Mouse (Mus musculus): ENCODE data around the gene 4933421I07Rik. TPM values are rescaled to one million over a fixed set of nuclear protein-coding genes. Genes with fewer than 3 reads are reported as not detected.

4933421I07Rik gene
- total and polyA plus RNA-seq, 2 experiments from 2014 or later = not detected

DNA sequence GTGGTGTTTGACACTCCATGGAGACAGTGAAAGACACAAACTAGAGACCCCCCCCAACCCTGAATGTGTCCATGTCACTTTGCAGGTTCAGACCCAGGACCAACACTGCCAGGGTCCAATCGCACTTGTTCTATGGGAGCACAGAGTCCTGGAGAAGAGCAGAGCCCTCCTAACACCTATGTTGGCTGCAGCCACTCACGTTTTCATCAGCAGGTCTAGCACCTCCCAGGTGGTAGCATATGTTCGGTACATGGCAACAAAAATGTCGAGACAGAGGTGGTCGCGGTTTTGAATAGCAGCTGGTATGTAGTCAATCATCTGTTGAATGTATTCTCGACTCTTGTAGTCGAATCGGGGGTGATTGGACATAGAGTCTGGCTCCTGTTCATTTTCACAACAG lies 568 bp downstream of the 4933421I07Rik start:
- no peak for TF ChIP-seq CTCF (IDR thresholded peaks at IDR 0.05; ENCODE audit: low read depth)
- Histone ChIP-seq H3K36me3 (ENCODE audit: insufficient read depth) (no peaks in the 10 kb centered on the region), H3K9me3 (ENCODE audit: low read length) (peaks cover 18% of the 10 kb centered on the region; the same call in 1 of the 2 replicates), H3K4me1 (ENCODE audit: insufficient read depth) (no peaks in the 10 kb centered on the region), H3K4me2 (ENCODE audit: low read depth) (no peak overlapping the region), H3K27ac (ENCODE audit: low read depth, low read length) (no peak overlapping the region), H3K9ac (no peak overlapping the region), H3K27me3 (ENCODE audit: insufficient read depth, low read length) (no peaks in the 10 kb centered on the region), H3K4me3 (ENCODE audit: low read depth, low read length) (no peak overlapping the region)
- 90% methylated on average over 9 of the region's 9 CpGs for WGBS
- no peak for DNase-seq
- no peak for ATAC-seq

Other genes starting within 250 kb of the 4933421I07Rik start
- gene Vmn2r61, start 188.1 kb downstream of the 4933421I07Rik start, total RNA-seq (2014; rRNA removed) = not detected in 2 replicates
- not detected in 2 replicates for gene Vmn2r61, start 188.1 kb downstream of the 4933421I07Rik start, polyA plus RNA-seq (2015; fragmentation: Nextera tagmentation; extraction: Ambion mirVana)
- 22.3 and 29.0 TPM in 2 replicates for gene Zfp141, start 57.6 kb upstream of the 4933421I07Rik start, total RNA-seq (2014; rRNA removed)
- 8.4 and 9.9 TPM in 2 replicates for gene Zfp141, start 57.6 kb upstream of the 4933421I07Rik start, polyA plus RNA-seq (2015; fragmentation: Nextera tagmentation; extraction: Ambion mirVana)
- gene Gm21028, start 130.5 kb upstream of the 4933421I07Rik start, total RNA-seq (2014; rRNA removed) = not detected in 2 replicates
- gene Gm21028, start 130.5 kb upstream of the 4933421I07Rik start, polyA plus RNA-seq (2015; fragmentation: Nextera tagmentation; extraction: Ambion mirVana) = not detected in 2 replicates
- 1.0 and 3.5 TPM in 2 replicates for gene Zfp977, start 144.4 kb upstream of the 4933421I07Rik start, total RNA-seq (2014; rRNA removed)
- 0.98 and 1.1 TPM in 2 replicates for gene Zfp977, start 144.4 kb upstream of the 4933421I07Rik start, polyA plus RNA-seq (2015; fragmentation: Nextera tagmentation; extraction: Ambion mirVana)
- 2.7 TPM in 2 replicates for gene Zfp976, start 194.5 kb upstream of the 4933421I07Rik start, total RNA-seq (2014; rRNA removed)
- gene Zfp976, start 194.5 kb upstream of the 4933421I07Rik start, polyA plus RNA-seq (2015; fragmentation: Nextera tagmentation; extraction: Ambion mirVana) = 1.8 and 2.0 TPM in 2 replicates
- gene Zfp975, start 244.6 kb upstream of the 4933421I07Rik start, total RNA-seq (2014; rRNA removed) = 2.9 and 6.7 TPM in 2 replicates
- 3.3 and 6.0 TPM in 2 replicates for gene Zfp975, start 244.6 kb upstream of the 4933421I07Rik start, polyA plus RNA-seq (2015; fragmentation: Nextera tagmentation; extraction: Ambion mirVana)

Data from forebrain, postnatal 0 days (tissue).